In the genomic region with DNA sequence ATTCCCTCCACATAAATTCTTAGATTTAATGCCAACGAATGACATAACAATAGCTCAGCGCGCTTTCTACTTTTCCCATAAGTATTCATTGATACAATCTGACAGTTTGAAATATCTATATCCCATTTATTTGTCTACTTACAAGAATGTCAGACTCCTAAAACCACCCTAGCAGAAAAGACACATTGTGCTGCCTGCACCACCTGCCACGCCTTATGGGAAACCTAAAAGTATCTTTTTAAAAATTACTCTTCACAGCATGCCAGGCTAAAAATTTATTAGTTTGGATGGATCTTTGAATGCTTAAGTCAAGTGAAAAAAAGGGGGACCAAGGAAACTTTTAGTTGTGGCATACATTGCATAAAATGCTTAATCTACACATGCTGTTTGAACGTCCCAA, we compare ENCODE assay signal across 24 mouse cellular contexts.
DNase-seq lines count a peak whose midpoint lies in the region; ATAC-seq and TF ChIP-seq lines count a peak whose summit lies in the region.
"Had no signal": no experiment of that assay in that cellular context is flagged by ENCODE, and none has a peak within 500 bp of the region (broad histone marks: within the 10 kb centered on the region; RNA-seq: fewer than 3 reads in every experiment).

No protein-coding gene starts in this region.

- no peak for TF ChIP-seq CTCF in forebrain, postnatal 0 days (IDR thresholded peaks at IDR 0.05; ENCODE audit: low read depth)

- no peak overlapping the region for H3K9ac ChIP-seq in forebrain, postnatal 0 days
- no peak overlapping the region for H3K9ac ChIP-seq in forebrain, embryonic 15.5 days (replicated peaks)
- H3K9ac ChIP-seq: forebrain, embryonic 13.5 days; heart, embryonic 13.5 days; hindbrain, embryonic 14.5 days had no signal

- H3K4me2 ChIP-seq in forebrain, postnatal 0 days (ENCODE audit: low read depth), result no peak overlapping the region
- no peak overlapping the region for H3K4me2 ChIP-seq in forebrain, embryonic 15.5 days (replicated peaks)
- H3K4me2 ChIP-seq: forebrain, embryonic 13.5 days; heart, embryonic 13.5 days; hindbrain, embryonic 14.5 days had no signal

- H3K4me1 ChIP-seq in forebrain, postnatal 0 days (ENCODE audit: insufficient read depth), result no peaks in the 10 kb centered on the region
- no peaks in the 10 kb centered on the region for H3K4me1 ChIP-seq in forebrain, embryonic 15.5 days
- H3K4me1 ChIP-seq: forebrain, embryonic 10.5 days; forebrain, embryonic 13.5 days; heart, embryonic 10.5 days; heart, embryonic 13.5 days had no signal

- no peak for ATAC-seq in forebrain, postnatal 0 days
- ATAC-seq in forebrain, embryonic 15.5 days (replicated peaks), result no peak
- ATAC-seq: forebrain, embryonic 13.5 days; hindbrain, postnatal 0 days had no signal

- peak; percentile 9 for DNase-seq in forebrain, postnatal 0 days
- peak; percentile 23 to 26 for DNase-seq in right cerebral cortex, postnatal 10 days (ENCODE audit: low spot score in 2 of 2)
- no peak for DNase-seq in right cerebral cortex, postnatal 14 days
- DNase-seq in layer of hippocampus, adult 9-10 months (ENCODE audit: low spot score), result peak; percentile 8
- peak; percentile 35 to 52 for DNase-seq in layer of hippocampus, postnatal 36 days
- no peak for DNase-seq in adrenal gland, adult 2 months
- no peak for DNase-seq in lung, postnatal 36 days
- DNase-seq: adrenal gland, adult 8-10 months; adrenal gland, postnatal 25 days; cerebellum, adult 18-20 months; cerebellum, adult 9-10 months; cerebellum, postnatal 14 days; gastrocnemius, postnatal 10 days; gastrocnemius, postnatal 36 days; heart, adult 2 months; heart, postnatal 14 days; heart, postnatal 4 days had no signal

- no peaks in the 10 kb centered on the region for H3K27me3 ChIP-seq in forebrain, postnatal 0 days (ENCODE audit: insufficient read depth, low read length)
- H3K27me3 ChIP-seq in forebrain, embryonic 15.5 days, result no peaks in the 10 kb centered on the region
- H3K27me3 ChIP-seq: forebrain, embryonic 13.5 days; heart, embryonic 13.5 days had no signal

- H3K9me3 ChIP-seq in forebrain, postnatal 0 days (ENCODE audit: low read length), result no peaks in the 10 kb centered on the region
- no peaks in the 10 kb centered on the region for H3K9me3 ChIP-seq in forebrain, embryonic 15.5 days
- H3K9me3 ChIP-seq: forebrain, embryonic 10.5 days; forebrain, embryonic 13.5 days; heart, embryonic 10.5 days; heart, embryonic 13.5 days had no signal

- H3K4me3 ChIP-seq in forebrain, postnatal 0 days (ENCODE audit: low read depth, low read length), result no peak overlapping the region
- H3K4me3 ChIP-seq in forebrain, embryonic 15.5 days, result no peak overlapping the region
- H3K4me3 ChIP-seq: forebrain, embryonic 10.5 days; forebrain, embryonic 13.5 days; heart, adult 2 months; heart, embryonic 10.5 days; heart, embryonic 13.5 days had no signal

- 75% methylated on average over 5 of the region's 5 CpGs for WGBS in forebrain, postnatal 0 days
- 89% methylated on average over 5 of the region's 5 CpGs for WGBS in forebrain, embryonic 15.5 days

- H3K36me3 ChIP-seq in forebrain, postnatal 0 days (ENCODE audit: insufficient read depth), result no peaks in the 10 kb centered on the region
- H3K36me3 ChIP-seq in forebrain, embryonic 15.5 days, result no peaks in the 10 kb centered on the region
- H3K36me3 ChIP-seq: forebrain, embryonic 10.5 days; heart, embryonic 10.5 days; heart, embryonic 13.5 days had no signal

- no peak overlapping the region for H3K27ac ChIP-seq in forebrain, postnatal 0 days (ENCODE audit: low read depth, low read length)
- H3K27ac ChIP-seq in forebrain, embryonic 15.5 days (replicated peaks), result no peak overlapping the region
- H3K27ac ChIP-seq: forebrain, embryonic 10.5 days; forebrain, embryonic 13.5 days; heart, adult 2 months; heart, embryonic 10.5 days; heart, embryonic 13.5 days; hindbrain, embryonic 14.5 days; hindbrain, postnatal 0 days had no signal

Comparison
In these comparisons a context has a peak if more than half of its experiments do, and no peak if none do; other contexts are left out.
1. DNase-seq: peak in forebrain, postnatal 0 days (single experiment), right cerebral cortex, postnatal 10 days (2 of 2), layer of hippocampus, adult 9-10 months (single experiment) and layer of hippocampus, postnatal 36 days (2 of 2); none in right cerebral cortex, postnatal 14 days (single experiment), adrenal gland, adult 2 months (single experiment) and lung, postnatal 36 days (single experiment).